ENCODE assay signal across 13 mouse cellular contexts in genomic region chr17:34239601-34240041, GRCm38 (mm10). TPM values are rescaled to one million over a fixed set of nuclear protein-coding genes. Genes with fewer than 3 reads are reported as not detected.
DNase-seq lines count a peak whose midpoint lies in the region; ATAC-seq and TF ChIP-seq lines count a peak whose summit lies in the region.
"Had no signal": no experiment of that assay in that cellular context is flagged by ENCODE, and none has a peak within 500 bp of the region (broad histone marks: within the 10 kb centered on the region; RNA-seq: fewer than 3 reads in every experiment).

No protein-coding gene starts in this region.

- intact Hi-C loops in left cerebral cortex, postnatal 10 days (cut with DNase I): loop anchor here (5.0 to 10.0 kb wide), 2 partner anchors 67 to 165 kb away; no protein-coding TSS in a partner anchor

- 25% methylated on average over 10 of the region's 10 CpGs for WGBS in lung, adult 2 months
- WGBS in liver, embryonic 13.5 days (ENCODE audit: insufficient replicate concordance): 19% methylated on average over 10 of the region's 10 CpGs

- peak overlapping the region; percentile 54 for H3K4me3 ChIP-seq in lung, adult 2 months (replicated peaks; ENCODE audit: extremely low read depth, low read depth, low read length)
- H3K4me3 ChIP-seq in liver, embryonic 13.5 days (replicated peaks): no peak overlapping the region
- H3K4me3 ChIP-seq: limb, embryonic 12.5 days; neural tube, embryonic 12.5 days had no signal

- ATAC-seq in activated CD4-positive, CD25-positive, alpha-beta regulatory T cell, adult 4 months: peak; percentile 38
- ATAC-seq in liver, embryonic 13.5 days (ENCODE audit: low read depth): no peak

- H3K27ac ChIP-seq in liver, embryonic 13.5 days: 0 out of 2 replicates have a peak overlapping the region, but pooled peaks have one; percentile 53
- H3K27ac ChIP-seq: limb, embryonic 12.5 days; neural tube, embryonic 12.5 days had no signal

- DNase-seq in lung, adult 2 months: no peak
- DNase-seq in lung, postnatal 14 days: no peak
- DNase-seq in liver, embryonic 13.5 days: no peak
- peak; percentile 55 for DNase-seq in skeletal muscle tissue, adult 2 months (ENCODE audit: low read depth, low spot score)
- no peak for DNase-seq in left cerebral cortex, adult 8-10 months (ENCODE audit: low spot score in 2 of 2)
- DNase-seq in testis, postnatal 14 days (ENCODE audit: low spot score): no peak
- DNase-seq in left cerebral cortex, postnatal 10 days (ENCODE audit: extremely low spot score in 1 of 2, low spot score in 2 of 2): no peak
- DNase-seq: cerebellum, adult 2 months; gastrocnemius, postnatal 14 days; kidney, postnatal 10 days had no signal

- no peak overlapping the region for H3K9ac ChIP-seq in liver, embryonic 13.5 days
- H3K9ac ChIP-seq: limb, embryonic 12.5 days; neural tube, embryonic 12.5 days had no signal

- peaks cover 6% of the 10 kb centered on the region; the same call in 1 of the 2 replicates for H3K4me1 ChIP-seq in lung, adult 2 months (ENCODE audit: control insufficient read depth, insufficient read depth, low read length)
- H3K4me1 ChIP-seq in liver, embryonic 13.5 days (replicated peaks): no peaks in the 10 kb centered on the region
- H3K4me1 ChIP-seq: limb, embryonic 12.5 days; neural tube, embryonic 12.5 days had no signal

- no peaks in the 10 kb centered on the region for H3K36me3 ChIP-seq in liver, embryonic 13.5 days
- H3K36me3 ChIP-seq: limb, embryonic 12.5 days; neural tube, embryonic 12.5 days had no signal

- TF ChIP-seq CTCF in lung, adult 2 months (IDR thresholded peaks at IDR 0.05; ENCODE audit: insufficient read depth, low read length): no peak

- H3K9me3 ChIP-seq in liver, embryonic 13.5 days (replicated peaks): no peaks in the 10 kb centered on the region
- H3K9me3 ChIP-seq: limb, embryonic 12.5 days; neural tube, embryonic 12.5 days had no signal

- H3K4me2 ChIP-seq in liver, embryonic 13.5 days: peak overlapping the region; percentile 41
- H3K4me2 ChIP-seq: limb, embryonic 12.5 days; neural tube, embryonic 12.5 days had no signal

- no peaks in the 10 kb centered on the region for H3K27me3 ChIP-seq in liver, embryonic 13.5 days
- H3K27me3 ChIP-seq: limb, embryonic 12.5 days; neural tube, embryonic 12.5 days had no signal

- peak; percentile 31; the same call in 1 of the 2 replicates for TF ChIP-seq POLR2A in lung, adult 2 months (IDR thresholded peaks at IDR 0.05; ENCODE audit: borderline replicate concordance, extremely low read depth, low read depth, low read length)

RNA-seq across cellular contexts. Expression of gene H2-Ob, which starts 0.9 kb away (rescaled TPM):
- 18.8 and 34.6 TPM in 2 replicates for polyA plus RNA-seq in lung, adult 2 months (2012; rRNA removed)
- polyA plus RNA-seq in activated CD4-positive, CD25-positive, alpha-beta regulatory T cell, adult 4 months (2017; shearing (Covaris generic)): 10 to 100 TPM; 57.3 to 70.9 TPM
- polyA plus RNA-seq in liver, embryonic 13.5 days (2015; fragmentation: Nextera tagmentation; extraction: Ambion mirVana): 0.08 TPM in 1 of 2 replicates, not detected in the other
- 1 to 10 TPM in 2 of 4 experiments, under 1 TPM in 2; 0.54 to 1.3 (median 0.90) TPM for total RNA-seq in left cerebral cortex, adult 8-10 months (2022)
- total RNA-seq in left cerebral cortex, postnatal 10 days (2021): under 1 TPM in 1 of 2 experiments, not detected in 1; 0.39 TPM
- polyA plus RNA-seq: limb, embryonic 12.5 days; neural tube, embryonic 12.5 days had no signal

RNA-seq across cellular contexts. Expression of gene H2-Ab1, which starts 17.9 kb away (rescaled TPM):
- polyA plus RNA-seq in lung, adult 2 months (2012; rRNA removed): 1,370 and 1,736 TPM in 2 replicates
- polyA plus RNA-seq in activated CD4-positive, CD25-positive, alpha-beta regulatory T cell, adult 4 months (2017; shearing (Covaris generic)): 10 to 100 TPM in 1 of 2 experiments, 1 to 10 TPM in 1; 3.7 to 69.9 TPM
- 2.2 and 2.3 TPM in 2 replicates for polyA plus RNA-seq in liver, embryonic 13.5 days (2015; fragmentation: Nextera tagmentation; extraction: Ambion mirVana)
- total RNA-seq in left cerebral cortex, adult 8-10 months (2022): 10 to 100 TPM in 2 of 4 experiments, 1 to 10 TPM in 2; 2.4 to 30.3 (median 11.7) TPM
- total RNA-seq in left cerebral cortex, postnatal 10 days (2021): 1 to 10 TPM; 1.3 to 1.4 TPM

RNA-seq across cellular contexts. Expression of gene Tap2, which starts 36.3 kb away (rescaled TPM):
- polyA plus RNA-seq in lung, adult 2 months (2012; rRNA removed): 68.8 and 70.9 TPM in 2 replicates
- polyA plus RNA-seq in activated CD4-positive, CD25-positive, alpha-beta regulatory T cell, adult 4 months (2017; shearing (Covaris generic)): 100 to 1,000 TPM in 1 of 2 experiments, 10 to 100 TPM in 1; 68.0 to 148 TPM
- 5.7 and 6.1 TPM in 2 replicates for polyA plus RNA-seq in liver, embryonic 13.5 days (2015; fragmentation: Nextera tagmentation; extraction: Ambion mirVana)
- total RNA-seq in left cerebral cortex, adult 8-10 months (2022): 10 to 100 TPM; 10.2 to 18.0 (median 16.3) TPM
- total RNA-seq in left cerebral cortex, postnatal 10 days (2021): 1 to 10 TPM; 2.6 to 3.0 TPM

RNA-seq across cellular contexts. Expression of gene Psmb8, which starts 42.1 kb away (rescaled TPM):
- 112 and 130 TPM in 2 replicates for polyA plus RNA-seq in lung, adult 2 months (2012; rRNA removed)
- 1,000 to 10,000 TPM in 1 of 2 experiments, 100 to 1,000 TPM in 1; 892 to 1,228 TPM for polyA plus RNA-seq in activated CD4-positive, CD25-positive, alpha-beta regulatory T cell, adult 4 months (2017; shearing (Covaris generic))
- 15.3 and 18.0 TPM in 2 replicates for polyA plus RNA-seq in liver, embryonic 13.5 days (2015; fragmentation: Nextera tagmentation; extraction: Ambion mirVana)
- 10 to 100 TPM in 1 of 4 experiments, 1 to 10 TPM in 3; 4.0 to 12.1 (median 7.1) TPM for total RNA-seq in left cerebral cortex, adult 8-10 months (2022)
- total RNA-seq in left cerebral cortex, postnatal 10 days (2021): 1 to 10 TPM; 1.7 TPM

RNA-seq across cellular contexts. Expression of gene H2-Aa, which starts 48.0 kb away (rescaled TPM):
- 544 and 571 TPM in 2 replicates for polyA plus RNA-seq in lung, adult 2 months (2012; rRNA removed)
- 10 to 100 TPM in 1 of 2 experiments, 1 to 10 TPM in 1; 4.0 to 79.3 TPM for polyA plus RNA-seq in activated CD4-positive, CD25-positive, alpha-beta regulatory T cell, adult 4 months (2017; shearing (Covaris generic))
- 0.96 TPM in 2 replicates for polyA plus RNA-seq in liver, embryonic 13.5 days (2015; fragmentation: Nextera tagmentation; extraction: Ambion mirVana)
- total RNA-seq in left cerebral cortex, adult 8-10 months (2022): 10 to 100 TPM in 2 of 4 experiments, 1 to 10 TPM in 2; 3.4 to 37.3 (median 13.3) TPM
- total RNA-seq in left cerebral cortex, postnatal 10 days (2021): under 1 TPM; 0.71 TPM
- polyA plus RNA-seq: limb, embryonic 12.5 days had no signal

Comparison
In these comparisons a context has a peak if more than half of its experiments do, and no peak if none do; other contexts are left out.
1. RNA of gene H2-Ob, which starts 0.9 kb away (polyA plus RNA-seq): 57.3 to 70.9 TPM in activated CD4-positive, CD25-positive, alpha-beta regulatory T cell, adult 4 months and 18.8 to 34.6 TPM in lung, adult 2 months; 0.08 TPM in liver, embryonic 13.5 days; every median in the first group is over 10 times any median in the second.
2. RNA of gene H2-Ab1, which starts 17.9 kb away (polyA plus RNA-seq): 1,370 to 1,736 TPM in lung, adult 2 months; 3.7 to 69.9 TPM in activated CD4-positive, CD25-positive, alpha-beta regulatory T cell, adult 4 months and 2.2 to 2.3 TPM in liver, embryonic 13.5 days; every median in the first group is over 10 times any median in the second.